Comparison of ENCODE assay signal across 24 mouse cellular contexts in genomic region chr4:129827611-129828010, GRCm38 (mm10). TPM values are rescaled to one million over a fixed set of nuclear protein-coding genes. Genes with fewer than 3 reads are reported as not detected.
DNase-seq lines count a peak whose midpoint lies in the region; ATAC-seq and TF ChIP-seq lines count a peak whose summit lies in the region.
"Had no signal": no experiment of that assay in that cellular context is flagged by ENCODE, and none has a peak within 500 bp of the region (broad histone marks: within the 10 kb centered on the region; RNA-seq: fewer than 3 reads in every experiment).

No protein-coding gene starts in this region.

- no peak for TF ChIP-seq CTCF in heart, postnatal 0 days (IDR thresholded peaks at IDR 0.05; ENCODE audit: low read depth)
- no peak for TF ChIP-seq CTCF in bone marrow macrophage, adult 2 months (IDR thresholded peaks at IDR 0.05; ENCODE audit: low read depth, low read length)

- H3K4me1 ChIP-seq in heart, embryonic 11.5 days (ENCODE audit: control insufficient read depth, insufficient read depth, low read length), result peaks cover 46% of the 10 kb centered on the region
- H3K4me1 ChIP-seq in heart, postnatal 0 days (ENCODE audit: control insufficient read depth, insufficient read depth), result peaks cover 76% of the 10 kb centered on the region
- peaks cover 61% of the 10 kb centered on the region for H3K4me1 ChIP-seq in bone marrow macrophage, adult 2 months (ENCODE audit: control insufficient read depth, insufficient read depth, low read length)

- H3K9me3 ChIP-seq in heart, embryonic 11.5 days (replicated peaks; ENCODE audit: control insufficient read depth, low read length), result no peaks in the 10 kb centered on the region
- no peaks in the 10 kb centered on the region for H3K9me3 ChIP-seq in heart, postnatal 0 days (replicated peaks; ENCODE audit: control insufficient read depth, low read length)
- H3K9me3 ChIP-seq: embryonic facial prominence, embryonic 12.5 days; forebrain, embryonic 12.5 days; hindbrain, embryonic 10.5 days; liver, embryonic 13.5 days; neural tube, embryonic 15.5 days had no signal

- no peaks in the 10 kb centered on the region for H3K27me3 ChIP-seq in heart, embryonic 11.5 days (ENCODE audit: control insufficient read depth, insufficient read depth, low read length)
- H3K27me3 ChIP-seq in heart, postnatal 0 days (ENCODE audit: control insufficient read depth, insufficient read depth, low read length), result no peaks in the 10 kb centered on the region
- H3K27me3 ChIP-seq: embryonic facial prominence, embryonic 12.5 days; forebrain, embryonic 12.5 days; liver, embryonic 13.5 days; neural tube, embryonic 15.5 days had no signal

- H3K9ac ChIP-seq in heart, embryonic 11.5 days (ENCODE audit: low read depth, low read length), result no peak overlapping the region
- H3K9ac ChIP-seq in heart, postnatal 0 days (replicated peaks; ENCODE audit: low read depth, low read length), result no peak overlapping the region
- H3K9ac ChIP-seq: embryonic facial prominence, embryonic 12.5 days; forebrain, embryonic 12.5 days; liver, embryonic 13.5 days; neural tube, embryonic 15.5 days had no signal

- no peak overlapping the region for H3K4me3 ChIP-seq in heart, embryonic 11.5 days (ENCODE audit: low read depth, low read length)
- 0 out of 2 replicates have a peak overlapping the region, but pooled peaks have one; percentile 1 for H3K4me3 ChIP-seq in heart, postnatal 0 days (ENCODE audit: low read depth, low read length)
- H3K4me3 ChIP-seq in bone marrow macrophage, adult 2 months (ENCODE audit: insufficient read depth, low read length), result no peak overlapping the region
- H3K4me3 ChIP-seq: embryonic facial prominence, embryonic 12.5 days; forebrain, embryonic 12.5 days; hindbrain, embryonic 10.5 days; left cerebral cortex, adult 2 months; liver, embryonic 13.5 days; neural tube, embryonic 15.5 days had no signal

- H3K36me3 ChIP-seq in heart, embryonic 11.5 days (ENCODE audit: control insufficient read depth, insufficient read depth, low read length), result no peaks in the 10 kb centered on the region
- no peaks in the 10 kb centered on the region for H3K36me3 ChIP-seq in heart, postnatal 0 days (replicated peaks; ENCODE audit: control insufficient read depth, insufficient read depth, low read length)
- H3K36me3 ChIP-seq: embryonic facial prominence, embryonic 12.5 days; forebrain, embryonic 12.5 days; neural tube, embryonic 15.5 days had no signal

- no peak for TF ChIP-seq EP300 in heart, postnatal 0 days (IDR thresholded peaks at IDR 0.05; ENCODE audit: low read depth)

- no peak for ATAC-seq in heart, embryonic 11.5 days (replicated peaks; ENCODE audit: insufficient number of reproducible peaks, low FRiP score, low TSS enrichment)
- no peak for ATAC-seq in heart, postnatal 0 days (ENCODE audit: insufficient read depth, low read depth)
- ATAC-seq: hindbrain, embryonic 16.5 days had no signal

- DNase-seq in heart, adult 18-20 months, result no peak
- DNase-seq in heart, postnatal 0 days (ENCODE audit: low spot score), result no peak
- no peak for DNase-seq in heart, postnatal 4 days
- DNase-seq in right cerebral cortex, postnatal 14 days, result no peak
- DNase-seq in T-cell, adult 2 months (ENCODE audit: low spot score), result no peak
- DNase-seq: cerebellum, adult 18-20 months; cerebellum, postnatal 14 days; kidney, adult 18-20 months; kidney, postnatal 4 days; layer of hippocampus, adult 9-11 months; liver, embryonic 13.5 days; lung, adult 2 months; right cerebral cortex, adult 18-20 months; thymus, adult 2 months had no signal

- WGBS in heart, embryonic 11.5 days (ENCODE audit: insufficient replicate concordance), result 82% methylated on average over 3 of the region's 3 CpGs
- WGBS in heart, postnatal 0 days, result 45% methylated on average over 3 of the region's 3 CpGs

- no peak for TF ChIP-seq POLR2A in bone marrow macrophage, adult 2 months (IDR thresholded peaks at IDR 0.05; ENCODE audit: borderline replicate concordance, low read depth, low read length)

- H3K4me2 ChIP-seq in heart, embryonic 11.5 days, result peak overlapping the region; percentile 33
- peak overlapping the region; percentile 0; the same call in 1 of the 2 replicates for H3K4me2 ChIP-seq in heart, postnatal 0 days (ENCODE audit: low read depth, low read length)
- H3K4me2 ChIP-seq: embryonic facial prominence, embryonic 12.5 days; forebrain, embryonic 12.5 days; liver, embryonic 13.5 days; midbrain, embryonic 11.5 days; neural tube, embryonic 15.5 days had no signal

- peak overlapping the region; percentile 46; the same call in 1 of the 2 replicates for H3K27ac ChIP-seq in heart, embryonic 11.5 days (ENCODE audit: low read depth, low read length)
- peak overlapping the region; percentile 24 for H3K27ac ChIP-seq in heart, postnatal 0 days (ENCODE audit: low read depth)
- H3K27ac ChIP-seq in bone marrow macrophage, adult 2 months (ENCODE audit: insufficient read depth, low read depth, low read length), result peak overlapping the region; percentile 30; the same call in 1 of the 2 replicates
- H3K27ac ChIP-seq: embryonic facial prominence, embryonic 12.5 days; forebrain, embryonic 12.5 days; hindbrain, embryonic 10.5 days; left cerebral cortex, adult 2 months; liver, embryonic 13.5 days; neural tube, embryonic 15.5 days; stomach, postnatal 0 days had no signal

RNA-seq across cellular contexts. Expression of gene Ptp4a2, which starts 16.6 kb away (rescaled TPM):
- polyA plus RNA-seq in heart, embryonic 11.5 days (2014; fragmentation: Nextera tagmentation; extraction: Ambion mirVana), result 329 and 345 TPM in 2 replicates
- total RNA-seq in heart, adult 18-20 months (2021), result 100 to 1,000 TPM; 202 to 222 TPM
- total RNA-seq in heart, postnatal 0 days (2014; rRNA removed; ENCODE audit: low replicate concordance), result 132 and 176 TPM in 2 replicates
- polyA plus RNA-seq in heart, postnatal 0 days (2015; fragmentation: Nextera tagmentation; extraction: Ambion mirVana), result 407 and 417 TPM in 2 replicates
- total RNA-seq in heart, postnatal 4 days (2021), result 100 to 1,000 TPM; 293 to 301 TPM
- 365 TPM in 2 replicates for polyA plus RNA-seq in bone marrow macrophage, adult 2 months (2012; ENCODE audit: insufficient read depth, insufficient read length, missing spikeins)
